Mouse (Mus musculus): ENCODE results near the gene Cryba4.

DNA sequence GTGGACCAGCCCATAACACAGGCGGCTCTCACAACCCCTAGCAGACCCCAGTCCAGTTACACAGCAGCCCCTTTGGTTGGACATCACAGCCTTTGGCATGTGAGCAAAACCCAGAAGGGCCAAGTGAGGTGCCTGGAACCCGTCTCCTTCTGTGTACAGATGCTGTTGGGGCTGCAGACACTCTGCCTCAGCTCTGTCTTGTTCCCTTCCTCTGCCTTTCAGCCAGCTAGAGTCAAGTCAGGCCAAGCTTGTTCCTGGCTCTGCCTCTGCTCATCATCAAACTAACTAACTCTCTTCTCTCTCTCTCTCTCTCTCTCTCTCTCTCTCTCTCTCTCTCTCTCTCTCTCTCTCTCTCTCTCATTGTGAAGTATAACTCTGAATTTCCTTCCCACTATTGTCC is 15.7 kb downstream of the Cryba4 start:
- TF ChIP-seq MAZ (IDR thresholded peaks at IDR 0.05; ENCODE audit: low read depth, low read length) (no peak), POLR2A (IDR thresholded peaks at IDR 0.05; ENCODE audit: low read depth, low read length) (no peak), JUND (conservative IDR thresholded peaks at IDR 0.05; ENCODE audit: low read depth, low read length) (no peak), EP300 (IDR thresholded peaks at IDR 0.05; ENCODE audit: low read length) (no peak), RCOR1 (conservative IDR thresholded peaks at IDR 0.05; ENCODE audit: low read depth, low read length) (no peak), HCFC1 (IDR thresholded peaks at IDR 0.05; ENCODE audit: low read depth, low read length) (no peak)
